Mouse (Mus musculus): ENCODE data around the gene Iqck.

- TF ChIP-seq POLR2A (IDR thresholded peaks at IDR 0.05; ENCODE audit: control insufficient read depth, low read depth, low read length) (no peak), CTCF (IDR thresholded peaks at IDR 0.05; ENCODE audit: control insufficient read depth, insufficient read depth, insufficient replicate concordance, low read depth, low read length) (no peak)
Measured at GRCm38 (mm10) chr7:118986369-118986768, 130.8 kb downstream of the Iqck start.
